Mouse (Mus musculus): ENCODE data around the gene Htr2a. TPM values are rescaled to one million over a fixed set of nuclear protein-coding genes. Genes with fewer than 3 reads are reported as not detected.

Htr2a gene
- 0.77 and 0.78 TPM in 2 replicates for polyA plus RNA-seq (2014; fragmentation: Nextera tagmentation; extraction: Ambion mirVana)

GRCm38 (mm10) chr14:74640819-74641381 lies at the start of gene Htr2a:
Gene Htr2a, plus strand, starts transcription at chr14:74640840.
- DNase-seq (ENCODE audit: low spot score) (peak; percentile 55), ATAC-seq (ENCODE audit: low FRiP score) (peak; percentile 46)
- Histone ChIP-seq H3K4me1 (replicated peaks; ENCODE audit: control insufficient read depth, insufficient read depth, low read length) (no peaks in the 10 kb centered on the region; the same call in 1 of the 2 replicates), H3K9ac (ENCODE audit: low read depth, low read length) (peak within 1 kb of the TSS; percentile 32), H3K27ac (ENCODE audit: low read depth, low read length) (no peak within 1 kb of the TSS), H3K36me3 (ENCODE audit: control insufficient read depth, insufficient read depth, low read length) (no peaks in the 10 kb centered on the region), H3K27me3 (ENCODE audit: control insufficient read depth, insufficient read depth, low read length) (peaks cover 2% of the 10 kb centered on the region; the same call in 1 of the 2 replicates), H3K9me3 (ENCODE audit: control insufficient read depth, low read length) (no peaks in the 10 kb centered on the region), H3K4me3 (ENCODE audit: low read depth, low read length) (peak within 1 kb of the TSS; percentile 25), H3K4me2 (replicated peaks; ENCODE audit: low read depth, low read length) (peak within 1 kb of the TSS; percentile 72)
- under 1% methylated on average over 20 of the region's 20 CpGs for WGBS

- 83% methylated on average over 5 of the region's 5 CpGs for WGBS
- no peak overlapping the region for H3K9ac ChIP-seq (ENCODE audit: low read depth, low read length)
- H3K4me3 ChIP-seq (ENCODE audit: low read depth, low read length) = no peak overlapping the region
- H3K4me1 ChIP-seq (replicated peaks; ENCODE audit: control insufficient read depth, insufficient read depth, low read length) = no peaks in the 10 kb centered on the region
- H3K27ac ChIP-seq (ENCODE audit: low read depth, low read length) = no peak overlapping the region
- ATAC-seq (ENCODE audit: low FRiP score) = no peak
- no peak for DNase-seq (ENCODE audit: low spot score)
- H3K9me3 ChIP-seq (ENCODE audit: control insufficient read depth, low read length) = no peaks in the 10 kb centered on the region
- H3K27me3 ChIP-seq (ENCODE audit: control insufficient read depth, insufficient read depth, low read length) = no peaks in the 10 kb centered on the region
- H3K36me3 ChIP-seq (ENCODE audit: control insufficient read depth, insufficient read depth, low read length) = no peaks in the 10 kb centered on the region
- H3K4me2 ChIP-seq (replicated peaks; ENCODE audit: low read depth, low read length) = no peak overlapping the region
Measured at GRCm38 (mm10) chr14:74601333-74602087, 39.1 kb upstream of the Htr2a start.

- DNase-seq (ENCODE audit: low spot score) = peak; percentile 68
- Histone ChIP-seq H3K4me3 (ENCODE audit: low read depth, low read length) (no peak overlapping the region), H3K9ac (ENCODE audit: low read depth, low read length) (no peak overlapping the region), H3K27ac (ENCODE audit: low read depth, low read length) (no peak overlapping the region), H3K4me1 (replicated peaks; ENCODE audit: control insufficient read depth, insufficient read depth, low read length) (no peaks in the 10 kb centered on the region), H3K9me3 (ENCODE audit: control insufficient read depth, low read length) (no peaks in the 10 kb centered on the region), H3K4me2 (replicated peaks; ENCODE audit: low read depth, low read length) (no peak overlapping the region), H3K27me3 (ENCODE audit: control insufficient read depth, insufficient read depth, low read length) (no peaks in the 10 kb centered on the region), H3K36me3 (ENCODE audit: control insufficient read depth, insufficient read depth, low read length) (no peaks in the 10 kb centered on the region)
- ATAC-seq (ENCODE audit: low FRiP score) = peak; percentile 68; the same call in 1 of the 2 replicates
- 61% methylated on average over 7 of the region's 7 CpGs for WGBS
Measured at GRCm38 (mm10) chr14:74602543-74602942, 38.1 kb upstream of the Htr2a start.

- H3K36me3 ChIP-seq (ENCODE audit: control insufficient read depth, insufficient read depth, low read length) = no peaks in the 10 kb centered on the region
- no peak overlapping the region for H3K9ac ChIP-seq (ENCODE audit: low read depth, low read length)
- no peak overlapping the region for H3K4me2 ChIP-seq (replicated peaks; ENCODE audit: low read depth, low read length)
- no peaks in the 10 kb centered on the region for H3K27me3 ChIP-seq (ENCODE audit: control insufficient read depth, insufficient read depth, low read length)
- no peaks in the 10 kb centered on the region for H3K4me1 ChIP-seq (replicated peaks; ENCODE audit: control insufficient read depth, insufficient read depth, low read length)
- ATAC-seq (ENCODE audit: low FRiP score) = no peak
- H3K9me3 ChIP-seq (ENCODE audit: control insufficient read depth, low read length) = no peaks in the 10 kb centered on the region
- WGBS = 91% methylated on average over 7 of the region's 7 CpGs
- H3K27ac ChIP-seq (ENCODE audit: low read depth, low read length) = no peak overlapping the region
- no peak overlapping the region for H3K4me3 ChIP-seq (ENCODE audit: low read depth, low read length)
- DNase-seq (ENCODE audit: low spot score) = no peak
Measured at GRCm38 (mm10) chr14:74603131-74603766, 37.4 kb upstream of the Htr2a start.

GRCm38 (mm10) chr14:74611326-74611725 lies 29.3 kb upstream of the Htr2a start:
- H3K27me3 ChIP-seq (ENCODE audit: control insufficient read depth, insufficient read depth, low read length) = no peaks in the 10 kb centered on the region
- no peak for DNase-seq (ENCODE audit: low spot score)
- H3K36me3 ChIP-seq (ENCODE audit: control insufficient read depth, insufficient read depth, low read length) = no peaks in the 10 kb centered on the region

GRCm38 (mm10) chr14:74618858-74619257 lies 21.8 kb upstream of the Htr2a start:
- Histone ChIP-seq H3K27me3 (ENCODE audit: control insufficient read depth, insufficient read depth, low read length) (no peaks in the 10 kb centered on the region), H3K9ac (ENCODE audit: low read depth, low read length) (no peak overlapping the region), H3K4me2 (replicated peaks; ENCODE audit: low read depth, low read length) (no peak overlapping the region), H3K4me3 (ENCODE audit: low read depth, low read length) (no peak overlapping the region), H3K27ac (ENCODE audit: low read depth, low read length) (no peak overlapping the region), H3K9me3 (ENCODE audit: control insufficient read depth, low read length) (no peaks in the 10 kb centered on the region), H3K36me3 (ENCODE audit: control insufficient read depth, insufficient read depth, low read length) (no peaks in the 10 kb centered on the region), H3K4me1 (replicated peaks; ENCODE audit: control insufficient read depth, insufficient read depth, low read length) (no peaks in the 10 kb centered on the region)
- DNase-seq (ENCODE audit: low spot score) (peak; percentile 25), ATAC-seq (ENCODE audit: low FRiP score) (no peak)
- WGBS = 62% methylated on average over 4 of the region's 4 CpGs

More at GRCm38 (mm10) chr14:74611326-74611725, 29.3 kb upstream of the Htr2a start:
- ATAC-seq (ENCODE audit: low FRiP score) = no peak
- no peak overlapping the region for H3K27ac ChIP-seq (ENCODE audit: low read depth, low read length)
- H3K9me3 ChIP-seq (ENCODE audit: control insufficient read depth, low read length) = no peaks in the 10 kb centered on the region
- H3K4me1 ChIP-seq (replicated peaks; ENCODE audit: control insufficient read depth, insufficient read depth, low read length) = no peaks in the 10 kb centered on the region
- no peak overlapping the region for H3K4me3 ChIP-seq (ENCODE audit: low read depth, low read length)
- no peak overlapping the region for H3K4me2 ChIP-seq (replicated peaks; ENCODE audit: low read depth, low read length)
- 81% methylated on average over 8 of the region's 8 CpGs for WGBS
- H3K9ac ChIP-seq (ENCODE audit: low read depth, low read length) = no peak overlapping the region

- Histone ChIP-seq H3K36me3 (ENCODE audit: control insufficient read depth, insufficient read depth, low read length) (no peaks in the 10 kb centered on the region), H3K9ac (ENCODE audit: low read depth, low read length) (no peak overlapping the region), H3K27ac (ENCODE audit: low read depth, low read length) (no peak overlapping the region), H3K9me3 (ENCODE audit: control insufficient read depth, low read length) (no peaks in the 10 kb centered on the region), H3K4me2 (replicated peaks; ENCODE audit: low read depth, low read length) (no peak overlapping the region), H3K4me3 (ENCODE audit: low read depth, low read length) (no peak overlapping the region), H3K27me3 (ENCODE audit: control insufficient read depth, insufficient read depth, low read length) (peaks cover 2% of the 10 kb centered on the region; the same call in 1 of the 2 replicates), H3K4me1 (replicated peaks; ENCODE audit: control insufficient read depth, insufficient read depth, low read length) (no peaks in the 10 kb centered on the region; the same call in 1 of the 2 replicates)
- DNase-seq (ENCODE audit: low spot score) = no peak
- ATAC-seq (ENCODE audit: low FRiP score) = no peak
- WGBS = 83% methylated on average over 4 of the region's 4 CpGs
Measured at GRCm38 (mm10) chr14:74638071-74638470, 2.6 kb upstream of the Htr2a start.

GRCm38 (mm10) chr14:74641668-74642230 lies 1.1 kb downstream of the Htr2a start:
- 18% methylated on average over 17 of the region's 17 CpGs for WGBS
- no peak for ATAC-seq (ENCODE audit: low FRiP score)
- Histone ChIP-seq H3K9ac (ENCODE audit: low read depth, low read length) (no peak overlapping the region; the same call in 1 of the 2 replicates), H3K9me3 (ENCODE audit: control insufficient read depth, low read length) (no peaks in the 10 kb centered on the region), H3K4me3 (ENCODE audit: low read depth, low read length) (peak overlapping the region; percentile 25), H3K27me3 (ENCODE audit: control insufficient read depth, insufficient read depth, low read length) (peaks cover 2% of the 10 kb centered on the region; the same call in 1 of the 2 replicates), H3K4me1 (replicated peaks; ENCODE audit: control insufficient read depth, insufficient read depth, low read length) (no peaks in the 10 kb centered on the region; the same call in 1 of the 2 replicates), H3K27ac (ENCODE audit: low read depth, low read length) (no peak overlapping the region), H3K4me2 (replicated peaks; ENCODE audit: low read depth, low read length) (peak overlapping the region; percentile 72), H3K36me3 (ENCODE audit: control insufficient read depth, insufficient read depth, low read length) (no peaks in the 10 kb centered on the region)
- peak; percentile 39 for DNase-seq (ENCODE audit: low spot score)

Data from hindbrain, embryonic 11.5 days (tissue).